Mouse (Mus musculus) embryo, embryonic 11.5 days (tissue): ENCODE measurements around the gene Ap2b1.

Experiments
- DNase-seq: peaks from one replicate; pipeline ENCODE4 v3.0.0-alpha.2; 2012; ENCODE audit warnings: low read depth, low spot score

The Ap2b1 gene

DNA sequence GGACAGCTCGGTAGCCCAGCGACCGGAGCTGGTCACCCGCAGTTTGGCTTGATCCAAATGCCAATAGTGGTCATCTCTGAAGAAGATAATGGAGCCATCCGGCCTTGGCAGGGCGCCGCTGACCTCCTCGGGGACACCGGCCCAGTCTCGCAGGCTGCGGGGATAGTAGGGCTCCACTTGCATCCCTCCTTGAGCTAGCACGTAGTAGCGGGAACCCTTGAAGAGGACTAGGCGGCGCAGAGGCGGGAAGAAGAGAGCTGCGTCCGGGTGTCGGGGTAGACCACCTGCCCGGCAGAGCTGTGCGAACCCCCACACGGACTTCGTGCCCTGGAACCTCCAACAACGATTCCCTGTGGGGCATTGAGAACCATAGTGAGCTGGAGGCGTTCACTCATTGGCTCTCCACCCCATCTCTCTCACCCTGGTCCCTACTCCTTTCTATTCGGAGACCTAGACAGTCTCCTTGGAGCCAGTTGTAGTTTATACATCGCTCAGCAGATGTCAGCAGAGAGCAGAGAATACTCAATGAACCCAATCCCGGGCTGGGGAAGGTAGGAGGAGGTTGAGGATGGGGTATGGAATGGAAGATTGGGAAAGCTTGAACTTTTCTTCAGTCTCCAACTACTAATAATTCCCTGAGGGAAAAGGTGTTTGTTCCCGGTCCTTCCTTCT lies 143.9 kb downstream of the Ap2b1 start:
- DNase-seq, result peak; percentile 71

DNA sequence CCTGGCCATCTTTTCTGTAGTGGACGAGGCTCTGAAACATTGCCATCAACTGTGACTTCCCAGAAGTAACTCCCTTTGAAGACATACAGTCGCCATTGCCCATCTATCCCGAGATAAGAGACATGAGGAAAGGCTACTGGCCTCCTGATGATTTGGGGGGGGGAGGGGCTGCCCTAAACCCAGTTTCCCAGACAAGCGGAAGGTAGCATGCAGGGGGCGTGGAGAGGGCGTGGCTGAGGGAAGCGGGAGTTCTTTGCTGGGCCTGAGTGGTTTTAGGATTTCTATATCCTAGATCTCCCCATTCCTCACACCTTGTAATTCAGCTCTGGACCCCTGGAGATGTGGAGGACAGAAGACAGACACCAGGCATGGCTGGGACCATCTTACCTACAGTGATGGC lies 145.0 kb downstream of the Ap2b1 start:
- DNase-seq, result no peak

DNA sequence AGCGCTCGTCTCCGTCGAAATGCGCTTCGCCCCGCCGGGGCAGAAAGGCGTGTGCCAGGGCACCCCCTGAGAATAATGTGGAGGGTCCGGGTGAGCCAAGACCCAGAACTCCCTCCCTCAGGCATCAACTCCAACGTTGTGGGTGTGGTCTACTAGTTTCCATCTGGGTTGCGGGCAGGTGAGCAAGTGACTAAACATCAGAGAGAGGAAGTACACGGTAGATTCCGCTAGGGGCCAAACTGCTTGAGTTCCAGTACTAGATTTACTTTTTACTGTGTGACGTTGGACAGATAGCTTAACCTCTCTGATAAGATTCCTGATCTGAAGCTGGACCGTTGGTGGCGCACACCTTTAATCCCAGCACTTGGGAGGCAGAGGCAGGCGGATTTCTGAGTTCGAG lies 146.2 kb downstream of the Ap2b1 start:
- no peak for DNase-seq

DNA sequence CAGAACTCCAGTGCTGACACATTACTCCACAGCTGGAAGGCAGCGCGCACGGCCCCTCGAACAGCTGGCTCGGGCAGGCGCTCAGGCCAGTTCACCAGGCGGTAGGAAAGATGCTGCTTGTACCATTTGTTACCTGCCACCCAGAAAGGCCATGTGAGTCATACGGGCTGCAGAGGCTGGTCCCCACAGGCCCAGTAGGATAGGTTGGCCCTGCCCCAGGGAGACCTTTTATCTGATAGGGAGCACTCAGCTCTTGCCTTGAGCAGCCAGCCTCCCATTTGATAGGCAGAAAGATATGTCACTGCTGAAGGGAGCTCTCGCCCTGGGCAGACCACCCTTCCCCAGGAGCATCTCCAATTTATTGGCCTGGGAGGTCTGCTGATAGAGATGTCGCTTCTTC lies 148.8 kb downstream of the Ap2b1 start:
- DNase-seq, result no peak

DNA sequence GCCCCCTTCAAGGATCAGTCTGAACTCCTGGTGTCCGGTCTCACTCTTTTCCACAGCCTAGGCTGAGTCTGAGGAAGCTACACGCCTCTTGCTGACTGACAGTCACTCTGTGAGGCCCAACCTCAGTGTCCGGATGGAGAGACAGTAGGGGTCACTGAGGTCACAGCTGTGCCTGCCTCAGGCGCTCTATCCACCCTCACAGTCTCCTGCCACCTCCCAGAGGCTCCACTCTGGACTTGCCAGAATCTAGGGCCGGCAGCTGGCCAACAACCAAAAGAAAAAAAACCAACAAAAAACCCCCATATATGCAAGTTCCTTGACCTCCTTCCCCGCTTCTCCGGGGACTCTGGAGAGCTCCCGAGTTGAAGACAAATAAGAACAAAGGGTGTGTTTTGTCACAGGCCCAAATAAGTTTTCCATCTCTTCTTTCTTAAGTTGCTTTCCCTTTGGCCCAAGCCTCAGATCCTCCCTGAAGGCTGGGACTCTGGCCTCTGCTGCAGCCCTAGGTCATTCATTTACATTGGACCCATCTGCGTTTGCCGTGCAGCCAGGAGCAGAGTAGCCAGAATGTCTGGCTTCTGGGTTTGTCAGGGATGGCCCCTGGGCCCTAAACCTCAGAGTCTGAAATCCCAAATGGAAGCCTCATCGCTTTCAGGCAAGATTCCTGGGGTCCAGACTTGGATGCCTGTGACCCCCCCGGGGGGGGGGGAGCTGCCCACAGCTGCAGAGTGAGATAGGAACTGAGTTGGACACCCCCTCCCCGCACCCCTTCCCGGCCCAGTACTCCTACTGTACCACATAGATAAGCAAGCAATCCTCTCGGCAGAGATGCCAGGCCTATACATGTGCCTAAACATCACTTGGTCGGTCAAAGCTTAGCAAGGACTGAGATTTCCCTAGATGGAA lies 149.4 kb downstream of the Ap2b1 start:
- no peak for DNase-seq

DNA sequence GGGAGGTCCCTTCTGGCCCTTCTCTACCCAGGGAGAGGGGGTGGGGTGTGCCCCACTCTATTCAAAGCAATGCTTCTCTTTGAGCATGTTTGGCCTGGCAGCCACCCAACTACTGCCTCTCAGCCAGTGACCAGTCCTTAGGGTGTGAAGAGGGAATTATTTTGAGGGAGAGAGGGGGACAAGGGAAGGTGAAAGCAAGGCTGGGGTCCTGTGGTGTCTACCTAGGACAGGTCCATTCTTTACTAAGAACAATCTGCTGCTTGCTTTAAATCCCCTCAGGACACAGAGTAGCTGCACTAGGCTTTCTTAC lies 150.1 kb downstream of the Ap2b1 start:
- DNase-seq, result no peak

DNA sequence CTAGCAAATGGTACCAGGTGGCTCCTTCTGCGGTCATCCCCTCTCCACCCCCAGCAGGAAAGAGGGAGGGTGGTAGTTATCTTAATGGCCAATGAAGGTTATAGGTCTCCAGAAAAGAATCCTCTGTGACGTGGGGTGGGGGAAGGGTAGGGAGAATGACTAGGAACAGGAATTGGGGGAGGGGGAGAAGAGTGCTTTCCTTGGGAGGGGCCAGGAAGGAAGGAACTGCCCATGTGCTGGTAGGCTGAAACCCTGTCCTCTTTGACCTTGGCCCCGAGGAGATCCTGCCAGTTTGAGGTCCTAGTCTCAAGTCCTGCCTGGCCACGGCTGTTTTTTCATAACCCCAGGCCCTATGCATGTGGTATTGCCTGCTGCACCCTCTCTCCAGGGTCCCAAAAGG lies 150.5 kb downstream of the Ap2b1 start:
- DNase-seq, result no peak

DNA sequence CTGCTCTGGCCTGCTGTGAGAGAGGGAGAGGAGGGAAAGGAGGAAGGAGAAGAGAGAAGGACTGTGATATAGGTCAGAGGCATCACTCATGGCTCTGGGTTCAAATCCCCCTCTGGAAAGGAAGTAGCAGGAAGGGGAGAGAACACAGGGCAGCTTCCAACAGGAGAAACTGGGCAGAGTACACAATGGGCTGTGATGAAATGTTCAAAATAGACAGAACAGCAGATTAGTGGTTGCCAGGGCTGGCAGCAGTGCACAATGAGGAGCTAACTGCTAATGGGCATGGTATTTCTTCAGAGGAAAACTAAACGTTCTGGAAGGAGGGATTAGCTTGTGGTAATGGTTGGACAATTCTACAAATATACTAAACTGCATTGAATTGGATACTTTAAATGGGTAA lies 151.7 kb downstream of the Ap2b1 start:
- DNase-seq, result no peak

DNA sequence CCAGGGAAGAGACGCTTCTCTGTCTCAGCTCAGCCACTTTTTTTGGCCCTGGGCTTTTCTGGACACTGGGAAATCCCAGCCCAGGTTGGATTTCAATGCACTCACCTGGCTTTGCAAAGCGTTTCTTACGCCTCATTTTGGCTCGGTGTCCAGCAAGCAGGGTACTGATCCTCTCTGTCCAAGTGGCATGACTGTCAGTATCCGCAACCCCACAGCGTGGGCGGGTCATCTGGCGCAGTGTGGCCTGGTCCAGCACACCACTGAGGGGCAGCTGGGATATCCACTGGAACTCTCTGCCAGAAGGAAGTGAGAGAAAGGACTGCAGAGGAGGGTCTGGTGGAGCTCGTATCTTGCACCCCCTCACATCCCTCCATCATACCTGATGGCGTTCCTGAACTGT lies 152.5 kb downstream of the Ap2b1 start:
- no peak for DNase-seq

DNA sequence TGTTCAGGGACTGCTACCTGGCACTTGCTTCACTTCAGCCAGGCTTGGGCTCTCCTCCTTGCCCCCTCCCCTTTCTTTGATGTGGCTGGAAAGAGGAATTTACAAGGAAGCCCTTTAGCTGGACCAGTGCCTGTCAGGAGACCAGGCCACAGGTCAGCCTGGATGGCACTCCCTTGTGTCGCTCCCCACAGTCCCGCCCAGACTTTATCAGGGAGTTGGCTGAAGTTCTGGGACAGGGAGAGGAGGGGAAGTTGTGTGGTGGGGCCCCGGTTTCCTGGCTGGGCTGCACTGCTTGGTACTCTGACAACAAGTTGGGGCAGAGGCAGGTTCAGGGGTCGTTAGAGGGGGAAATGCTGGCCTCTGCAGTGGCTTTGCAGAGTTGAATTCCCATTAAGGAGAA lies 155.7 kb downstream of the Ap2b1 start:
- no peak for DNase-seq
